Mouse (Mus musculus) lung, embryonic 14.5 days (tissue): ENCODE measurements at regions not wholly inside any gene's neighbourhood (a gene's known extent, or its start where the extent isn't known, plus 50 kb on each side); places are given as distances from the start of the nearest gene placed in this dataset.

Source experiments
- ATAC-seq: fragments of 200-750 bp; cut with Nextera tagmentation; 2 replicates; pipeline ENCODE4 v1.8.0; 2017; ENCODE audit warnings: mild to moderate bottlenecking, moderate TSS enrichment, moderate library complexity; ENCODE audit not compliant: insufficient read depth
- DNase-seq: peaks from one replicate; pipeline ENCODE4 v3.0.0-alpha.2; 2015
- H3K27ac ChIP-seq: fragments of 300-500 bp; sonication (generic); 2 replicates; pipeline ENCODE4 v1.5.1; 2014; ENCODE audit warnings: low read depth, mild to moderate bottlenecking, moderate library complexity
- H3K27me3 ChIP-seq: fragments of 300-500 bp; sonication (generic); 2 replicates; pipeline ENCODE4 v1.6.1; 2014; ENCODE audit warnings: low read length, control low read depth; ENCODE audit not compliant: insufficient read depth
- H3K36me3 ChIP-seq: fragments of 300-500 bp; sonication (generic); 2 replicates; pipeline ENCODE4 v1.6.1; 2014; ENCODE audit warnings: control low read depth; ENCODE audit not compliant: insufficient read depth
- H3K4me1 ChIP-seq: fragments of 300-500 bp; sonication (generic); 2 replicates; pipeline ENCODE4 v1.6.1; 2014; ENCODE audit warnings: antibody characterized with exemption, control low read depth; ENCODE audit not compliant: insufficient read depth
- H3K4me2 ChIP-seq: fragments of 300-500 bp; sonication (generic); 2 replicates; pipeline ENCODE4 v1.6.1; 2014; ENCODE audit warnings: mild to moderate bottlenecking
- H3K4me3 ChIP-seq: fragments of 300-500 bp; sonication (generic); 2 replicates; pipeline ENCODE4 v1.5.1; 2014; ENCODE audit warnings: low read depth, low read length
- H3K9ac ChIP-seq: fragments of 300-500 bp; sonication (generic); 2 replicates; pipeline ENCODE4 v1.6.1; 2014
- H3K9me3 ChIP-seq: fragments of 300-500 bp; sonication (generic); 2 replicates; pipeline ENCODE4 v1.6.1; 2016; ENCODE audit warnings: low read depth, low read length, control low read depth
- CTCF ChIP-seq: IDR thresholded peaks from 2 replicates; pipeline ENCODE4 v1.5.1; 2016; ENCODE audit warnings: antibody characterized with exemption, low read depth
- WGBS: fragments of 180-500 bp; shearing (Covaris S2); extraction: QIAGEN DNeasy Blood & Tissue Kit; methylation state at CpG from one replicate; pipeline ENCODE4 v1.1.7; 2014; 5-methylcytosine and 5-hydroxymethylcytosine counted together

DNA sequence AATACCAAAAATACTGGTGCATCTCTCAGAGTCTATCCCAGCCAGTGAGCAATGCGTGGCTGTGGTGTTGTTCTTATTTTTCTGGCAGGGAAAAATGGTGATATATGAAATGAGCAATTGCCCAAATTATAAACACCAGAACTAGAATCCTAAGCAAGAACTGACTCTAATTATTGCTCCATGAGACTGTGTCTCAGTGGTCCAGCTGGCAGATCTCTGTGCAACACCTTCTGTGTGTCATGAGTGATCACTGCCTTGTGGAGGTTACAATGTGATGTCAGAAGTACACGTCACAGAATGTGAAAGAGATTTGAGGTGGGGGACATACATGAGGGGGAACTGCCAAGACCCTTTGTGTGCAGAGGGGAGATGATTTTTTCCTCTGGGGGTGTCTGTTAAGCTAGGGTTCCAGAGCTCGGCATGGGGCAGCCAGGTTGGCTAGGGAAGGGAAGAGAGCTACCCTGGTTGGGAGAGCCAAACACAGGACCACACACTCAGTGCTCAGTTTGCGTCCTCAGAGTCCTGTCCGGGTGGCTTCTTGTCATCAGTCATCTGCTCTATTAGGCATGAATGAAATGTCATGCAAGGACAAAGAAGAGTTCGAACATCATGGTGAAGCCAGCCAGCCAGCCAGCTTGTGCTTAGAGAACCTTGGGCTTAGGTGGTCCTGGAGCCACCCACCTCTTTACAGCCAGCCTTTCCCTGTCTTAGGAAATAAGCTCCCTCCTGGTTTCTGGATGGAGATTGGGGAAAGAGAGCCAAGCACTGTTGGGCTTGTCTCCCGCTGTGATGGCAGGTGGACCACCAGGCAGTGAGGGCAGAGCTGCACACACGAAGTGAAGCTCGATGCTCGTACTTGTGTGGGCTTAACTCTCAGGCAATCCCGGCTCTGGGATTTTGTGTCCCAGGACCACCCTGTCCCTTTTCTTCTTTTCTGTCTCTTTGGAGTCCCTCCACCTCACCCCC lies 189.5 kb upstream of the Map3k1 start:
- no peak for ATAC-seq
- peak; percentile 86 for DNase-seq
- Histone ChIP-seq H3K4me1 (peaks cover 32% of the 10 kb centered on the region), H3K27me3 (no peaks in the 10 kb centered on the region), H3K9ac (no peak overlapping the region), H3K4me2 (no peak overlapping the region), H3K9me3 (no peaks in the 10 kb centered on the region), H3K27ac (peak overlapping the region; percentile 52; the same call in 1 of the 2 replicates), H3K4me3 (no peak overlapping the region), H3K36me3 (no peaks in the 10 kb centered on the region)
- WGBS = 60% methylated on average over 11 of the region's 11 CpGs
- TF ChIP-seq CTCF = no peak

DNA sequence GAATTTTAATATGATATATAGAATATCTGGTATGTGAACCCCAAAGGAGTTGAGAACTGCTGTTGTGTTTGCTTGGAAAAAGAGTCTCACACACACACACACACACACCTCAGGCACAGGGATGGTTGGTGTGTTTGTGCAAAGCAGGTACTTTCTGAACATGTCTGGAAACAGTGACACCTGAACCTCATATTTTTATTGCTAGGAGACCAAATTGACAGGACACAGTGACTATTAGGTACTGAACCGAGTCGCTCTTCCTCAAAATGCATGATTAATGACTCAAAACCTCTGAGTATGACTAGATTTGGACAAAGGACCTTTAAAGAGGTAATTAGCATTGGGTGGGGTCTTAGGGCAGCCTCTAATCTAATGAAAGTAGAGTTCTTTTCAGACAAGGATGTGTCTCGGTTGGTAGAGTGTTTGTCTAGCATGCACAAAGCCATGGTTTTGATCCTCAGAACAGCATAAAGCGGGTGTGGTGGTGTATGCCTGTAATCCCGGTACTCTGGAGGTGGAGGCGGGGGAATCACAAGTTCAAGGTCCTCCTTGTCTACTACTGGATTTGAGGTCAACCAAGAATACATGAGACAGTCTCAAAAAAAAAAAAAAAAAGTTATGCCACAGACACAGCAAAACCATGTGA lies 191.0 kb upstream of the Map3k1 start:
- peaks cover 38% of the 10 kb centered on the region for H3K4me1 ChIP-seq
- no peak overlapping the region for H3K9ac ChIP-seq
- no peak overlapping the region for H3K4me2 ChIP-seq
- H3K4me3 ChIP-seq = no peak overlapping the region
- no peaks in the 10 kb centered on the region for H3K36me3 ChIP-seq
- DNase-seq (no peak), ATAC-seq (no peak)
- TF ChIP-seq CTCF = no peak
- H3K27me3 ChIP-seq = no peaks in the 10 kb centered on the region
- H3K9me3 ChIP-seq = no peaks in the 10 kb centered on the region
- no peak overlapping the region for H3K27ac ChIP-seq
- 90% methylated on average over 6 of the region's 6 CpGs for WGBS

- H3K9me3 ChIP-seq = no peaks in the 10 kb centered on the region
- no peak overlapping the region for H3K9ac ChIP-seq
Observed at GRCm38 (mm10) chr13:112000293-112000665, 191.5 kb upstream of the Map3k1 start.

GRCm38 (mm10) chr13:112000696-112001095 lies 191.9 kb upstream of the Map3k1 start:
- no peak overlapping the region for H3K4me3 ChIP-seq
- peaks cover 38% of the 10 kb centered on the region for H3K4me1 ChIP-seq
- H3K9ac ChIP-seq = no peak overlapping the region
- ATAC-seq (no peak), DNase-seq (no peak)
- no peak overlapping the region for H3K4me2 ChIP-seq
- 67% methylated on average over 5 of the region's 5 CpGs for WGBS
- H3K9me3 ChIP-seq = no peaks in the 10 kb centered on the region
- no peaks in the 10 kb centered on the region for H3K36me3 ChIP-seq
- peak overlapping the region; percentile 85; the same call in 1 of the 2 replicates for H3K27ac ChIP-seq
- H3K27me3 ChIP-seq = no peaks in the 10 kb centered on the region
- TF ChIP-seq CTCF = no peak

More at GRCm38 (mm10) chr13:112000293-112000665, 191.5 kb upstream of the Map3k1 start:
- Histone ChIP-seq H3K4me3 (no peak overlapping the region), H3K27ac (no peak overlapping the region), H3K4me2 (no peak overlapping the region), H3K27me3 (no peaks in the 10 kb centered on the region), H3K36me3 (no peaks in the 10 kb centered on the region), H3K4me1 (peaks cover 38% of the 10 kb centered on the region)
- no peak for ATAC-seq
- no peak for DNase-seq
- WGBS = 70% methylated on average over 6 of the region's 6 CpGs
- TF ChIP-seq CTCF = no peak

- H3K36me3 ChIP-seq = no peaks in the 10 kb centered on the region
- H3K4me2 ChIP-seq = no peak overlapping the region
- WGBS = 43% methylated on average over 20 of the region's 20 CpGs
- H3K4me1 ChIP-seq = peaks cover 41% of the 10 kb centered on the region
- H3K4me3 ChIP-seq = no peak overlapping the region
- ATAC-seq = no peak
- peak; percentile 59 for DNase-seq
- TF ChIP-seq CTCF = no peak
- H3K9ac ChIP-seq = no peak overlapping the region
- no peaks in the 10 kb centered on the region for H3K27me3 ChIP-seq
- H3K27ac ChIP-seq = peak overlapping the region; percentile 85
- H3K9me3 ChIP-seq = no peaks in the 10 kb centered on the region
Observed at GRCm38 (mm10) chr13:112001155-112002025, 192.6 kb upstream of the Map3k1 start.

DNA sequence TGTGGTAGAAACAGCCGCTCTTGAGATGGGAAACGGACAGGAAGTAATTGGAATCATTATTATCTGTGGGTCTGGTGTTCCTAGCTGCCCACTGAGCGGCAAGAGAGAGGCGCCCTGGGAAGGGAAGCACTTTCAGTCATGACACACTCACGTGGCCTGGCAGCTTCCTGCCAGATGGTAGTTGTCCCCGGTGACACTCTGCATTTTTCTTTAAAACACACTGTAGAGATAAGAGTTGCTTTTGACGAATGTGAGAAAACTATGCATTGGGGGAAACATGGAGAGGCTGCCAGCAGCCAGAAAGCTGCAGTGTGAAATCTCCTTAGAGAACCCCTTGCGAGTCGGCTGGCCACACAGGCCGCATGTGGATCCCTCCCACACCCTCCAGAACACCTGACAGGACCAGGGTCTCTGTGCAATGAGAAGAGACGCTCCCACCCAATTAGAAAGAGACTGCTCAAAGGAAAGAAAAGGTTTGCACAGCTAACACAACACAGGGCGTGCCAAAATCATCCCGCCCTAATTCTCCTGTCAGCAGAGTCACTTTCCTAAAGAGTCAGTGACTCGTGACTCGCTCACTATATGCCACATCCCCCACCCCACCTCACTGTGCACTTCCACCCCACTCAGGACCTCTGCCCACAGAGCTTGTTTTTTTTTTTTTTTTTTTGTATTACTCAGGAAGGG lies 194.0 kb upstream of the Map3k1 start:
- Histone ChIP-seq H3K27me3 (no peaks in the 10 kb centered on the region), H3K27ac (peak overlapping the region; percentile 85), H3K9ac (no peak overlapping the region), H3K4me1 (peaks cover 43% of the 10 kb centered on the region), H3K4me2 (peak overlapping the region; percentile 31; the same call in 1 of the 2 replicates), H3K9me3 (no peaks in the 10 kb centered on the region), H3K4me3 (no peak overlapping the region), H3K36me3 (no peaks in the 10 kb centered on the region)
- DNase-seq (peak; percentile 96), ATAC-seq (peak; percentile 90)
- WGBS = 15% methylated on average over 15 of the region's 15 CpGs
- TF ChIP-seq CTCF = peak; percentile 50
